ENCODE assay signal across 21 mouse cellular contexts in the genomic region with DNA sequence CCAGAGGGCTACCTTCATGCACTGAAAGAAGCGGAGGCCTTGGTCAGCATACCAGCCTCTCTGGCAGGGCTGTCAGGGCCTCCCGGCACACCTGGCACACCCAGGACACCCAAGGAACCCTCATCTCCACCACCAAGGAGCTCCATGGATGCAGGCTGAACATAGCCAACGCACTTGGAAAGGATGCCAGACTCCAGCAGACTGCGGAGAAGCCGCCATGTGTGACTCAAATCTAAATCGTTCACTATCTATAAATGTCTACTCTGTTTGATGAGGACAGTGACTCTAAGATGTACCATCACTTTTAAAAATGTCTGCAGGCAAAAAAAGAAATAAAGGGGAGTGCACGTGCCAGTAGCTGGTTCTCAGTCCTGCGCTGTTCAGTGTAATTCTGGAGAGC. TPM values are rescaled to one million over a fixed set of nuclear protein-coding genes. Genes with fewer than 3 reads are reported as not detected.
"Had no signal": no experiment of that assay in that cellular context is flagged by ENCODE, and none has a peak within 500 bp of the region (broad histone marks: within the 10 kb centered on the region; RNA-seq: fewer than 3 reads in every experiment).

No protein-coding gene starts in this region.

- ATAC-seq: liver, embryonic 12.5 days; liver, postnatal 0 days; lung, postnatal 0 days; midbrain, embryonic 13.5 days; midbrain, embryonic 15.5 days; midbrain, embryonic 16.5 days had no signal

- DNase-seq: left cerebral cortex, postnatal 4 days; liver; liver, embryonic 13.5 days; liver, postnatal 0 days; lung, adult 18-20 months; lung, adult 2 months; lung, embryonic 14.5 days; lung, postnatal 10 days; lung, postnatal 14 days; lung, postnatal 36 days; lung, postnatal 4 days; midbrain, embryonic 14.5 days had no signal

RNA-seq across cellular contexts. Expression of a gene that starts 42.6 kb away (rescaled TPM):
- total RNA-seq: megakaryocyte progenitor cell, adult 5-6 weeks; megakaryocyte, adult 5-6 weeks; megakaryocyte-erythroid progenitor cell, adult 5-6 weeks; monocyte, adult 5-6 weeks had no signal
